Mouse (Mus musculus): ENCODE measurements around the gene Dtnb.

Dtnb gene

GRCm38 (mm10) chr12:3777682-3778081, 205.5 kb downstream of the Dtnb start:
- DNase-seq = no peak

GRCm38 (mm10) chr12:3778286-3778685, 206.1 kb downstream of the Dtnb start:
- DNase-seq = no peak

- no peak for DNase-seq
These were observed 207.5 kb downstream of the Dtnb start for GRCm38 (mm10) chr12:3779639-3780038.

- DNase-seq = peak; percentile 79
These were observed 208.3 kb downstream of the Dtnb start for GRCm38 (mm10) chr12:3780405-3780891.

GRCm38 (mm10) chr12:3780931-3781471, 208.8 kb downstream of the Dtnb start:
- peak; percentile 64 for DNase-seq

GRCm38 (mm10) chr12:3781482-3781881, 209.3 kb downstream of the Dtnb start:
- peak; percentile 90 for DNase-seq

- DNase-seq = peak; percentile 51
These were observed 211.1 kb downstream of the Dtnb start for GRCm38 (mm10) chr12:3783196-3783825.

- DNase-seq = no peak
These were observed 212.1 kb downstream of the Dtnb start for GRCm38 (mm10) chr12:3784258-3784657.

GRCm38 (mm10) chr12:3784729-3785128, 212.5 kb downstream of the Dtnb start:
- DNase-seq = no peak

- DNase-seq = peak; percentile 75
These were observed 214.9 kb downstream of the Dtnb start for GRCm38 (mm10) chr12:3787041-3787440.

- peak; percentile 33 for DNase-seq
These were observed 215.4 kb downstream of the Dtnb start for GRCm38 (mm10) chr12:3787541-3787940.

- no peak for DNase-seq
These were observed 216.4 kb downstream of the Dtnb start for GRCm38 (mm10) chr12:3788421-3789051.

GRCm38 (mm10) chr12:3789626-3790185, 217.5 kb downstream of the Dtnb start:
- DNase-seq = no peak

GRCm38 (mm10) chr12:3791257-3791656, 219.1 kb downstream of the Dtnb start:
- DNase-seq = no peak

- peak; percentile 97 for DNase-seq
These were observed 219.6 kb downstream of the Dtnb start for GRCm38 (mm10) chr12:3791732-3792131.

GRCm38 (mm10) chr12:3792248-3792647, 220.1 kb downstream of the Dtnb start:
- DNase-seq = no peak

- DNase-seq = no peak
These were observed 223.4 kb downstream of the Dtnb start for GRCm38 (mm10) chr12:3795569-3795968.

GRCm38 (mm10) chr12:3799551-3799950, 227.4 kb downstream of the Dtnb start:
- DNase-seq = no peak

GRCm38 (mm10) chr12:3805852-3806251, 233.7 kb downstream of the Dtnb start, which contains the start of gene Dnmt3a:
Gene Dnmt3a, plus strand, starts transcription at chr12:3806007.
- DNase-seq = no peak

- DNase-seq = peak; percentile 90
These were observed 234.1 kb downstream of the Dtnb start for GRCm38 (mm10) chr12:3806271-3806684.

- peak; percentile 79 for DNase-seq
These were observed 234.7 kb downstream of the Dtnb start for GRCm38 (mm10) chr12:3806703-3807547.

GRCm38 (mm10) chr12:3807548-3808395, 235.6 kb downstream of the Dtnb start:
- DNase-seq = peak; percentile 79
